ENCODE assay signal across 17 mouse cellular contexts in genomic region chr7:126470077-126470476, GRCm38 (mm10). TPM values are rescaled to one million over a fixed set of nuclear protein-coding genes. Genes with fewer than 3 reads are reported as not detected.
A peak's percentile ranks its signal among the peaks of the same experiment; 100 is the strongest.
DNase-seq lines count a peak whose midpoint lies in the region; ATAC-seq lines count a peak whose summit lies in the region.
"Had no signal": no experiment of that assay in that cellular context is flagged by ENCODE, and none has a peak within 500 bp of the region (broad histone marks: within the 10 kb centered on the region; RNA-seq: fewer than 3 reads in every experiment).

No protein-coding gene starts in this region.

- no peak overlapping the region for H3K4me2 ChIP-seq in heart, embryonic 11.5 days
- H3K4me2 ChIP-seq: embryonic facial prominence, embryonic 15.5 days; lung, embryonic 14.5 days; neural tube, embryonic 15.5 days had no signal

- no peaks in the 10 kb centered on the region for H3K9me3 ChIP-seq in heart, embryonic 11.5 days (replicated peaks; ENCODE audit: control insufficient read depth, low read length)
- H3K9me3 ChIP-seq: embryonic facial prominence, embryonic 15.5 days; hindbrain, embryonic 10.5 days; neural tube, embryonic 15.5 days had no signal

- 59% methylated on average over 6 of the region's 6 CpGs for WGBS in heart, embryonic 11.5 days (ENCODE audit: insufficient replicate concordance)

- peaks cover 39% of the 10 kb centered on the region for H3K36me3 ChIP-seq in heart, embryonic 11.5 days (ENCODE audit: control insufficient read depth, insufficient read depth, low read length)

- H3K4me1 ChIP-seq in heart, embryonic 11.5 days (ENCODE audit: control insufficient read depth, insufficient read depth, low read length), result peaks cover 30% of the 10 kb centered on the region

- no peak overlapping the region for H3K27ac ChIP-seq in heart, embryonic 11.5 days (ENCODE audit: low read depth, low read length)
- H3K27ac ChIP-seq: embryonic facial prominence, embryonic 15.5 days; hindbrain, embryonic 10.5 days; layer of hippocampus, adult 2 months; neural tube, embryonic 15.5 days had no signal

- peak; percentile 76 to 80 for ATAC-seq in hematopoietic stem cell, adult 5-6 weeks (replicated peaks in 1 of 2; ENCODE audit: insufficient read depth in 1 of 2, low FRiP score in 2 of 2, low TSS enrichment in 1 of 2, low read depth in 1 of 2, poor library complexity in 2 of 2, severe bottlenecking in 2 of 2)
- peak; percentile 18; the same call in 1 of the 2 replicates for ATAC-seq in neutrophil, adult 5-6 weeks (ENCODE audit: extremely low read depth, insufficient number of reproducible peaks, low FRiP score, poor library complexity, severe bottlenecking)
- no peak for ATAC-seq in heart, embryonic 11.5 days (replicated peaks; ENCODE audit: insufficient number of reproducible peaks, low FRiP score, low TSS enrichment)
- ATAC-seq: forebrain, postnatal 0 days had no signal

- intact Hi-C loops in left cerebral cortex, postnatal 4 days (cut with DNase I), result no loop called here

- peak; percentile 55 to 57 for DNase-seq in spleen, postnatal 36 days (ENCODE audit: low spot score in 2 of 2)
- DNase-seq in spleen, adult 12 weeks (ENCODE audit: low spot score), result no peak
- DNase-seq in left cerebral cortex, postnatal 4 days, result no peak
- no peak for DNase-seq in cerebellum, postnatal 14 days
- DNase-seq: cerebellum, adult 9-11 months; forebrain, postnatal 0 days; heart, adult 18-20 months; kidney, adult 18-20 months; lung, embryonic 14.5 days; midbrain, embryonic 14.5 days had no signal

- no peaks in the 10 kb centered on the region for H3K27me3 ChIP-seq in heart, embryonic 11.5 days (ENCODE audit: control insufficient read depth, insufficient read depth, low read length)
- H3K27me3 ChIP-seq: embryonic facial prominence, embryonic 15.5 days; neural tube, embryonic 15.5 days had no signal

- no peak overlapping the region for H3K9ac ChIP-seq in heart, embryonic 11.5 days (ENCODE audit: low read depth, low read length)
- H3K9ac ChIP-seq: embryonic facial prominence, embryonic 15.5 days; forebrain, postnatal 0 days; lung, embryonic 14.5 days; neural tube, embryonic 15.5 days had no signal

- no peak overlapping the region for H3K4me3 ChIP-seq in heart, embryonic 11.5 days (ENCODE audit: low read depth, low read length)
- H3K4me3 ChIP-seq: embryonic facial prominence, embryonic 15.5 days; hindbrain, embryonic 10.5 days; layer of hippocampus, adult 2 months; neural tube, embryonic 15.5 days had no signal

RNA-seq across cellular contexts. Expression of gene Sh2b1, which starts 5.1 kb away (rescaled TPM):
- 15.3 and 20.9 TPM in 2 replicates for total RNA-seq in hematopoietic stem cell, adult 5-6 weeks (2017)
- 30.0 and 34.0 TPM in 2 replicates for total RNA-seq in neutrophil, adult 5-6 weeks (2017)
- total RNA-seq in left cerebral cortex, postnatal 4 days (2021), result 10 to 100 TPM; 72.5 to 77.7 TPM
- polyA plus RNA-seq in heart, embryonic 11.5 days (2014; fragmentation: Nextera tagmentation; extraction: Ambion mirVana), result 33.7 and 36.0 TPM in 2 replicates

RNA-seq across cellular contexts. Expression of gene Atp2a1, which starts 7.2 kb away (rescaled TPM):
- total RNA-seq in hematopoietic stem cell, adult 5-6 weeks (2017), result 0.30 TPM in 1 of 2 replicates, not detected in the other
- 0.37 and 1.6 TPM in 2 replicates for total RNA-seq in neutrophil, adult 5-6 weeks (2017)
- total RNA-seq in left cerebral cortex, postnatal 4 days (2021), result under 1 TPM in 1 of 2 experiments, not detected in 1; 0.12 TPM
- polyA plus RNA-seq in heart, embryonic 11.5 days (2014; fragmentation: Nextera tagmentation; extraction: Ambion mirVana), result 5.0 and 7.5 TPM in 2 replicates
- polyA plus RNA-seq: lung, embryonic 14.5 days had no signal

RNA-seq across cellular contexts. Expression of gene Tufm, which starts 17.1 kb away (rescaled TPM):
- total RNA-seq in hematopoietic stem cell, adult 5-6 weeks (2017), result 48.1 and 99.2 TPM in 2 replicates
- 33.6 and 38.4 TPM in 2 replicates for total RNA-seq in neutrophil, adult 5-6 weeks (2017)
- total RNA-seq in left cerebral cortex, postnatal 4 days (2021), result 10 to 100 TPM; 80.9 to 96.5 TPM
- 167 and 187 TPM in 2 replicates for polyA plus RNA-seq in heart, embryonic 11.5 days (2014; fragmentation: Nextera tagmentation; extraction: Ambion mirVana)

RNA-seq across cellular contexts. Expression of gene Atxn2l, which starts 33.2 kb away (rescaled TPM):
- 40.0 and 40.2 TPM in 2 replicates for total RNA-seq in hematopoietic stem cell, adult 5-6 weeks (2017)
- total RNA-seq in neutrophil, adult 5-6 weeks (2017), result 76.4 and 87.3 TPM in 2 replicates
- 100 to 1,000 TPM; 164 to 165 TPM for total RNA-seq in left cerebral cortex, postnatal 4 days (2021)
- polyA plus RNA-seq in heart, embryonic 11.5 days (2014; fragmentation: Nextera tagmentation; extraction: Ambion mirVana), result 38.2 and 39.9 TPM in 2 replicates

RNA-seq across cellular contexts. Expression of gene Rabep2, which starts 41.5 kb away (rescaled TPM):
- 33.8 and 36.4 TPM in 2 replicates for total RNA-seq in hematopoietic stem cell, adult 5-6 weeks (2017)
- 117 and 130 TPM in 2 replicates for total RNA-seq in neutrophil, adult 5-6 weeks (2017)
- total RNA-seq in left cerebral cortex, postnatal 4 days (2021), result 10 to 100 TPM; 18.6 to 19.9 TPM
- 18.1 and 23.0 TPM in 2 replicates for polyA plus RNA-seq in heart, embryonic 11.5 days (2014; fragmentation: Nextera tagmentation; extraction: Ambion mirVana)

Comparison
In these comparisons a context has a peak if more than half of its experiments do, and no peak if none do; other contexts are left out.
1. DNase-seq: peak in spleen, postnatal 36 days (2 of 2); none in spleen, adult 12 weeks (single experiment), left cerebral cortex, postnatal 4 days (single experiment) and cerebellum, postnatal 14 days (0 of 2).